Mouse (Mus musculus): Measurements from ENCODE around the gene Hist1h4a.

Gene Hist1h4a

GRCm38 (mm10) chr13:23760972-23761864, at the start of gene Hist1h4a:
Gene Hist1h4a (minus strand): TSS chr13:23761230.
- under 1% methylated on average over 63 of the region's 72 CpGs for WGBS

- 85% methylated on average over 15 of the region's 15 CpGs for WGBS
Observed at GRCm38 (mm10) chr13:23806422-23807052, 45.5 kb upstream of the Hist1h4a start, which contains the start of gene Slc17a2. Gene Slc17a2 (plus strand): TSS chr13:23806993.

GRCm38 (mm10) chr13:23804532-23804931, 43.5 kb upstream of the Hist1h4a start:
- WGBS = 86% methylated on average over 2 of the region's 2 CpGs

GRCm38 (mm10) chr13:23799405-23799804, 38.4 kb upstream of the Hist1h4a start:
- whole genome bisulfite sequencing = 81% methylated on average over 5 of the region's 5 CpGs

GRCm38 (mm10) chr13:23792520-23792919, 31.5 kb upstream of the Hist1h4a start:
- WGBS = 40% methylated on average over 2 of the region's 2 CpGs

- 96% methylated on average over 4 of the region's 4 CpGs for WGBS
Observed at GRCm38 (mm10) chr13:23779025-23779424, 18.0 kb upstream of the Hist1h4a start.

GRCm38 (mm10) chr13:23778339-23778738, 17.3 kb upstream of the Hist1h4a start:
- WGBS = 93% methylated on average over 7 of the region's 7 CpGs

GRCm38 (mm10) chr13:23772561-23773313, 11.7 kb upstream of the Hist1h4a start:
- WGBS = 26% methylated on average over 21 of the region's 21 CpGs

- WGBS = 94% methylated on average over 2 of the region's 2 CpGs
Observed at GRCm38 (mm10) chr13:23769613-23770012, 8.6 kb upstream of the Hist1h4a start, which contains the start of gene Trim38. Gene Trim38 (plus strand): TSS chr13:23769913.

GRCm38 (mm10) chr13:23768834-23769397, 7.9 kb upstream of the Hist1h4a start:
- WGBS = 56% methylated on average over 5 of the region's 5 CpGs

GRCm38 (mm10) chr13:23765172-23765513, 4.1 kb upstream of the Hist1h4a start:
- WGBS = 90% methylated on average over 1 of the region's 1 CpGs

- WGBS = 49% methylated on average over 12 of the region's 12 CpGs
Observed at GRCm38 (mm10) chr13:23764324-23765171, 3.5 kb upstream of the Hist1h4a start.

- 3% methylated on average over 34 of the region's 34 CpGs for WGBS
Observed at GRCm38 (mm10) chr13:23763586-23764323, 2.7 kb upstream of the Hist1h4a start, which contains the start of gene Hist1h1a. Gene Hist1h1a (plus strand): TSS chr13:23763666.

- WGBS = 2% methylated on average over 10 of the region's 10 CpGs
Observed at GRCm38 (mm10) chr13:23763242-23763585, 2.2 kb upstream of the Hist1h4a start.

- under 1% methylated on average over 43 of the region's 52 CpGs for WGBS
Observed at GRCm38 (mm10) chr13:23761871-23762821, 1.1 kb upstream of the Hist1h4a start, which contains the start of gene Hist1h3a. Gene Hist1h3a (minus strand): TSS chr13:23762386.

- 2% methylated on average over 22 of the region's 27 CpGs for WGBS
Observed at GRCm38 (mm10) chr13:23760240-23760971, 624 bp downstream of the Hist1h4a start.

GRCm38 (mm10) chr13:23759916-23760239, 1.2 kb downstream of the Hist1h4a start:
- WGBS = 78% methylated on average over 1 of the region's 1 CpGs

GRCm38 (mm10) chr13:23759251-23759771, 1.7 kb downstream of the Hist1h4a start:
- WGBS = 69% methylated on average over 3 of the region's 3 CpGs

All from cerebral cortex, adult 2 months (tissue).